Mouse (Mus musculus) liver, embryonic 14.5 days (tissue): ENCODE results near the gene Prss56. TPM values are rescaled to one million over a fixed set of nuclear protein-coding genes. Genes with fewer than 3 reads are reported as not detected.

Experiments
- ATAC-seq: fragments of 200-750 bp; cut with Nextera tagmentation; 2 replicates; pipeline ENCODE4 v1.8.0; 2017; ENCODE audit warnings: moderate number of reproducible peaks, mild to moderate bottlenecking, moderate library complexity; ENCODE audit not compliant: insufficient read depth
- DNase-seq, 3 experiments: peaks; one replicate each; pipeline ENCODE4 v3.0.0-alpha.2; 2012 to 2013; ENCODE audit warnings: low read depth in 3 of 3, low spot score in 3 of 3
- H3K27ac ChIP-seq: fragments of 300-500 bp; sonication (generic); 2 replicates; pipeline ENCODE4 v1.5.1; 2014; ENCODE audit warnings: moderate library complexity, mild to moderate bottlenecking, control low read depth, inconsistent platforms
- H3K27me3 ChIP-seq: fragments of 300-500 bp; sonication (generic); 2 replicates; pipeline ENCODE4 v1.6.1; 2014; ENCODE audit warnings: mild to moderate bottlenecking, low read length, moderate library complexity; ENCODE audit not compliant: control insufficient read depth, insufficient read depth
- H3K36me3 ChIP-seq: fragments of 300-500 bp; sonication (generic); replicated peaks from 2 replicates; pipeline ENCODE4 v1.6.1; 2014; ENCODE audit warnings: low read depth; ENCODE audit not compliant: control insufficient read depth, insufficient read depth
- H3K4me1 ChIP-seq, 2 experiments: fragments of 200-500 bp in 1 of 2; fragments of 300-500 bp in 1 of 2; sonication (generic) in 1 of 2; replicated peaks; 2 replicates each; pipeline ENCODE4 v1.6.1; 2012 to 2014; ENCODE audit warnings: antibody characterized with exemption in 1 of 2, inconsistent platforms in 1 of 2, low read length in 1 of 2; ENCODE audit not compliant: control insufficient read depth in 2 of 2, insufficient read depth in 2 of 2
- H3K4me2 ChIP-seq: fragments of 300-500 bp; sonication (generic); 2 replicates; pipeline ENCODE4 v1.6.1; 2014; ENCODE audit warnings: low read depth, mild to moderate bottlenecking, control low read depth, moderate library complexity
- H3K4me3 ChIP-seq, 2 experiments: fragments of 200-500 bp in 1 of 2; fragments of 300-500 bp in 1 of 2; sonication (generic) in 1 of 2; 2 replicates each; pipeline ENCODE4 v1.5.1; 2012 to 2014; ENCODE audit warnings: low read depth in 2 of 2, low read length in 2 of 2, mild to moderate bottlenecking in 2 of 2, control low read depth in 1 of 2, inconsistent platforms in 1 of 2, moderate library complexity in 1 of 2; ENCODE audit not compliant: insufficient read depth in 1 of 2
- H3K9ac ChIP-seq: fragments of 300-500 bp; sonication (generic); replicated peaks from 2 replicates; pipeline ENCODE4 v1.6.1; 2014; ENCODE audit warnings: mild to moderate bottlenecking, control low read depth, moderate library complexity
- H3K9me3 ChIP-seq: fragments of 300-500 bp; sonication (generic); 2 replicates; pipeline ENCODE4 v1.6.1; 2016; ENCODE audit warnings: low read length, mixed read lengths; ENCODE audit not compliant: control insufficient read depth
- CTCF ChIP-seq: IDR thresholded peaks from 2 replicates; pipeline ENCODE4 v1.5.1; 2016; ENCODE audit warnings: antibody characterized with exemption, low read depth, control low read depth
- EP300 ChIP-seq: IDR thresholded peaks from 2 replicates; pipeline ENCODE4 v1.6.1; 2016; ENCODE audit warnings: antibody characterized with exemption, low read depth
- WGBS: fragments of 180-500 bp; shearing (Covaris S2); extraction: QIAGEN DNeasy Blood & Tissue Kit; methylation state at CpG from one replicate; pipeline ENCODE4 v1.1.7; 2014; ENCODE audit not compliant: insufficient replicate concordance; 5-methylcytosine and 5-hydroxymethylcytosine counted together
- polyA plus RNA-seq, 2 experiments: library from polyadenylated mRNA; depleted of rRNA in 1 of 2; stranded (reverse) in 1 of 2; unstranded in 1 of 2; fragments of >200 nt; fragmentation: Nextera tagmentation in 1 of 2; extraction: Ambion mirVana in 1 of 2; gene quantifications; 2 replicates each; pipeline versions ENCODE4 v1.2.1 to v1.2.3; 2012 to 2014

Prss56 gene
- polyA plus RNA-seq, 2 experiments, result not detected

DNA sequence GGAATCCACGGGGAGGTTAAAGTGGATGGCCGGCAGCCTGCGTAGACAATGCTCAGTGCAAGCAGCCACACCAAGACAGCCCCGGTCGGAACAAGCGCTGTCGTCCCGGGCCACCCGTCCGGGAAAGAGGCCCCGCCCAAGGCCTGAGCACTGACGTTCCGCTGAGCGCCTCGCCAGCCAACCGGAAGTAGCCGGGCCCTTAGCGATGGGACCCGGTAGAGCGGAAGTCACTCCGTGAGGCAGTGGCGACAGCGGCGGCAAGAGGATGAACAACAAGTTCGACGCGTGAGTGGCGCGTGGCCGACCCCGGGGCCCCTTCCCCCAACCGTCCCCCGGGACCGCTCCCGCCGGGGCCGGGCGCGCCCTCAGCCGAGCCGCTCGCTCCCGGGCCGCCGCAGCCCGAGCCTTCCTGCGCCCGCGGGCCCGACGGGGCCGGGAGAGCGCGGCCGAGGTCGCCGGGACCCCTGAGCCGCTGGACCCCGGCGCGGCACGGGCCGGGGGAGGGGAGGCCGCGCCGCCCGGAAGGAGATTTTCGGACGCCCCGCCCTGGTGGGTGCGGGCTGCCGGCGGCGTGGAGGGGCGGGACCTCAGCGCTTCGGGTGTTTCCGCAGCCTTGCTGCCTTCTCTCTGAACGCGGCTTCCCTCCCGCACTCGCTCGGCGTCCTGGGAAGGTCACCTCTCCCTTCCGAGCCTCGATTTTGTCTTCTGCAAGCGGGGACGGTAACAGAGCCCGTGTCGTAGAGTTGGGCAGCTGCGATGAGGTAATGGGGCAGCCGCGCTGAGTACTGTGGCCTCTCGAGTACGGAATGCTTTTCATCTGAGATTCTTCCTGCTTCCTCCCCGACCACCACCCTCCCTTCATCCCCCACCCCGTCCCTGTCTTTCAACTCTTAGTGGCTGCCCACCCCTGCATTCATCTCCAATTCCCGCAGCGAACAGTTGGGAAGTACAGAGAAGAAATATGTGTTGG lies 30.9 kb downstream of the Prss56 start, which contains the start of gene Eif4e2:
TSS of gene Eif4e2 (plus strand) at position 180 of the 970 bp plus-strand sequence.
- Histone ChIP-seq H3K36me3 (peaks cover 5% of the 10 kb centered on the region; the same call in 1 of the 2 replicates), H3K4me2 (peak within 1 kb of the TSS; percentile 88), H3K27me3 (no peaks in the 10 kb centered on the region), H3K27ac (peak within 1 kb of the TSS; percentile 94), H3K4me3 (peak within 1 kb of the TSS; percentile 93 to 95), H3K9ac (peak within 1 kb of the TSS; percentile 99), H3K4me1 (peaks cover 16 to 25% of the 10 kb centered on the region in 2 experiments), H3K9me3 (no peaks in the 10 kb centered on the region)
- WGBS, result under 1% methylated on average over 91 of the region's 99 CpGs
- no peak for TF ChIP-seq EP300
- 0 out of 2 replicates have a peak, but pooled peaks have one; percentile 20 for TF ChIP-seq CTCF
- DNase-seq, result peak; percentile 86 to 89 (median 87)
- peak; percentile 98 for ATAC-seq

DNA sequence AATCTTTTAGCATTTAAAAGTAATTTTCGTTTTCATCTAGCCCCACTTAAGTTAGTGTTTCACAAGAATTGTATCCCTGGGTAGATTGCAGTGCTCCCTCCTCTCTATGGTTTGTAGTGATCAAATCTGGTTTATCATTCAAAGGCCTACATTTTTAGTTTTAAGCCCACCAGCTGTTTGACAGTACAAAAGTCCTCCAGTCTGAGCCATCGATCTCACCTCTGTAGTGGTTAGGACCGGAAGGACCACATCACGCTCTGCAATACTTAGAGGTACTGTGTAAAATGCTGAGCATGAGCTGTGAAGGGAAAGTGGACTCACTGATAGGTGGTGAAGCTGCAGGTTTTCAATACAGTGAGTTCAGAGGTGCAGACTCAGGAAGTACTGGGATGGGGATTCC lies 31.6 kb downstream of the Prss56 start:
- Histone ChIP-seq H3K4me1 (peaks cover 16 to 25% of the 10 kb centered on the region in 2 experiments), H3K4me3 (peak overlapping the region; percentile 93 to 95), H3K9ac (peak overlapping the region; percentile 99), H3K36me3 (peaks cover 11% of the 10 kb centered on the region), H3K9me3 (no peaks in the 10 kb centered on the region), H3K27ac (peak overlapping the region; percentile 94; the same call in 1 of the 2 replicates), H3K4me2 (peak overlapping the region; percentile 88), H3K27me3 (no peaks in the 10 kb centered on the region)
- WGBS, result 11% methylated on average over 4 of the region's 4 CpGs
- ATAC-seq, result no peak
- no peak for DNase-seq
- TF ChIP-seq EP300 (no peak), CTCF (no peak)

DNA sequence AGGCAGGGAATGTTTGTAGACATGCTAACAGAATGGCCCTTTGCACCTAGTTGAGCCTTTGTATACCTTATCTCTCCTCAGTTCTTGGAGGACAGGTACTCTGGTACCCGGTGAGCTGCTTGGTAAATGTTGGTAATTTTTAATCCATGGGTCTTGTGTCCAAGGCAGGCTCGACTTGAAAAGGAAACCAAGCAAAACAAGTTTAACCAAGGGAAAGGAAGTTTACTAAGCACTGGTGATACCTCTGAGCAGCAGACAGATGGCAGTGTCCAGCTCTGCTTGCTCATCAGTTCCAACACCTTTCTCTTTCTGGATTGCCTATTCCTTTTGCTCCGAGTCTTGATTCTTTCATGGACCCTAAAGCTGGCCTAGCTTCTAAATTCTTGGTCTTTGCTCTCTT lies 34.8 kb downstream of the Prss56 start:
- TF ChIP-seq EP300, result no peak
- TF ChIP-seq CTCF, result peak; percentile 55
- Histone ChIP-seq H3K4me3 (no peak overlapping the region), H3K9ac (no peak overlapping the region), H3K27me3 (no peaks in the 10 kb centered on the region), H3K4me1 (peaks cover 16 to 24% of the 10 kb centered on the region in 2 experiments), H3K4me2 (no peak overlapping the region), H3K9me3 (no peaks in the 10 kb centered on the region), H3K27ac (no peak overlapping the region), H3K36me3 (peaks cover 31% of the 10 kb centered on the region)
- 48% methylated on average over 3 of the region's 3 CpGs for WGBS
- DNase-seq (no peak), ATAC-seq (no peak)

DNA sequence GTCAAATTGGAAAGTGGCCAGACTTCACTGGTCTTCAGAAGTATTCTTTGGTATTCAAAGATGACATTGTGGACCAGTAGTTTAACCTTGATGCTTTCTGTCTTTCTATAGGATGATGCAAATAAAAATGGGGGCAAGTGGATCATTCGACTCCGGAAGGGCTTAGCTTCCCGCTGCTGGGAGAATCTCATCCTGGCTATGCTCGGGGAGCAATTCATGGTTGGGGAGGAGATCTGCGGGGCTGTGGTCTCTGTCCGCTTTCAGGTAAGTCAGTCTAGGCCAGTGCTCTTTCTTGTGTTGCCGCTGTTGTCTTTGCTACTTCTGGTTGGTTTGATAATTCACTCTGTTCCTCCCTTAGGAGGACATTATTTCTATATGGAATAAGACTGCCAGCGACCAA lies 42.6 kb downstream of the Prss56 start:
- DNase-seq (no peak), ATAC-seq (no peak)
- Histone ChIP-seq H3K9me3 (no peaks in the 10 kb centered on the region), H3K9ac (no peak overlapping the region), H3K36me3 (peaks cover 59% of the 10 kb centered on the region), H3K4me3 (no peak overlapping the region), H3K27me3 (no peaks in the 10 kb centered on the region), H3K27ac (no peak overlapping the region), H3K4me1 (no peaks in the 10 kb centered on the region), H3K4me2 (no peak overlapping the region)
- TF ChIP-seq CTCF, result no peak
- no peak for TF ChIP-seq EP300
- WGBS, result 85% methylated on average over 8 of the region's 8 CpGs

DNA sequence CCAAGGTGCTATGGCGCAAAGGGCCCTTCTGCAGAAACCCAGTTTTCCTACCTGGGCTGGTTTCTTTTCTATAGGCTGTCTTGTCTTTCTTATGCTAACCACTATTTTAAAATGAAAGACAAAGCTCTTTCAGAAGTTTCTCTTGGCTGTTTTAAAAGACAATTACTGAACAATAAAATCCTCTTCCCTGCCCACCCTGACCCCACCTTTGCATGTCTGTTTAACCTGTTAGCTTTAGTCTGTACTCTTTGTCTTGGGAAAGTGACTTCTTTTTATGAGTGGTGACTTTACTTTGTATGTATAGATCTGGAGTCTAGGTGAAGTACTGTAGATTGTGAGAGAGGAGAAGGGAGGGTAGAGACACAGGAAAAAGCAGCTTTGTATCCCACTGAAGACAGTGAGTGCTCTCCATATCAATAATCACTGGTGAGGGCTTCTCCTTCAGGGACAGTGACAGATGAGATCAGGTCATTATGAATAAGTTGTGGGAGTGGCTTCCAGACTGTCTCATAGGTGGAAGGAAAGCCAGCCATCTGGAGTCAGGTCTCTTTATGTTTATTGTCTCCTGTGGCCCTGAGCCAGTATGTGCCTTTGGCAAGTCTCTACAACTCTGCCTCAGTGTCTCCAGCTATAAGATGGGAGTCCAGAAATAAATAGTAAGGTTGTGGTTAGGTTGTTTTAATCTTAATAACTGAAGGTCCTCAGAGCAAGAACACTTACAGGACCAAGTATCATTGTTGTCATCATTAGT lies 43.5 kb downstream of the Prss56 start:
- no peak overlapping the region for H3K4me2 ChIP-seq
- WGBS, result 95% methylated on average over 1 of the region's 1 CpGs
- DNase-seq (no peak), ATAC-seq (no peak)
- TF ChIP-seq CTCF (no peak), EP300 (no peak)
- H3K36me3 ChIP-seq, result peaks cover 52% of the 10 kb centered on the region
- H3K9me3 ChIP-seq, result no peaks in the 10 kb centered on the region
- H3K9ac ChIP-seq, result no peak overlapping the region
- H3K27me3 ChIP-seq, result no peaks in the 10 kb centered on the region
- no peak overlapping the region for H3K27ac ChIP-seq
- no peak overlapping the region for H3K4me3 ChIP-seq
- no peaks in the 10 kb centered on the region for H3K4me1 ChIP-seq
